Mouse (Mus musculus): Measurements from ENCODE around the gene Lrmda.

Gene Lrmda

GRCm38 (mm10) chr14:22406623-22407022 lies 387.1 kb downstream of the Lrmda start:
- no peak for DNase-seq (ENCODE audit: low spot score in 2 of 2)

GRCm38 (mm10) chr14:22410826-22411225 lies 391.3 kb downstream of the Lrmda start:
- no peak for DNase-seq (ENCODE audit: low spot score in 2 of 2)

- no peak for DNase-seq (ENCODE audit: low spot score in 2 of 2)
Measured at GRCm38 (mm10) chr14:22413220-22413619, 393.7 kb downstream of the Lrmda start.

- no peak for DNase-seq (ENCODE audit: low spot score in 2 of 2)
Measured at GRCm38 (mm10) chr14:22417706-22418105, 398.2 kb downstream of the Lrmda start.

GRCm38 (mm10) chr14:22421668-22422067 lies 402.2 kb downstream of the Lrmda start:
- no peak for DNase-seq (ENCODE audit: low spot score in 2 of 2)

- no peak for DNase-seq (ENCODE audit: low spot score in 2 of 2)
Measured at GRCm38 (mm10) chr14:22425018-22425534, 405.6 kb downstream of the Lrmda start.

GRCm38 (mm10) chr14:22435441-22435840 lies 415.9 kb downstream of the Lrmda start:
- DNase-seq (ENCODE audit: low spot score in 2 of 2) = no peak

- DNase-seq (ENCODE audit: low spot score in 2 of 2) = no peak
Measured at GRCm38 (mm10) chr14:22435860-22436377, 416.4 kb downstream of the Lrmda start.

- DNase-seq (ENCODE audit: low spot score in 2 of 2) = no peak
Measured at GRCm38 (mm10) chr14:22440341-22440999, 421.0 kb downstream of the Lrmda start.

GRCm38 (mm10) chr14:22441859-22442447 lies 422.4 kb downstream of the Lrmda start:
- DNase-seq (ENCODE audit: low spot score in 2 of 2) = no peak

GRCm38 (mm10) chr14:22442719-22443118 lies 423.2 kb downstream of the Lrmda start:
- no peak for DNase-seq (ENCODE audit: low spot score in 2 of 2)

GRCm38 (mm10) chr14:22444541-22444940 lies 425.0 kb downstream of the Lrmda start:
- DNase-seq (ENCODE audit: low spot score in 2 of 2) = no peak

- no peak for DNase-seq (ENCODE audit: low spot score in 2 of 2)
Measured at GRCm38 (mm10) chr14:22445161-22445821, 425.8 kb downstream of the Lrmda start.

- no peak for DNase-seq (ENCODE audit: low spot score in 2 of 2)
Measured at GRCm38 (mm10) chr14:22445841-22446570, 426.5 kb downstream of the Lrmda start.

- no peak for DNase-seq (ENCODE audit: low spot score in 2 of 2)
Measured at GRCm38 (mm10) chr14:22451603-22452002, 432.1 kb downstream of the Lrmda start.

GRCm38 (mm10) chr14:22464314-22464713 lies 444.8 kb downstream of the Lrmda start:
- no peak for DNase-seq (ENCODE audit: low spot score in 2 of 2)

- DNase-seq (ENCODE audit: low spot score in 2 of 2) = no peak
Measured at GRCm38 (mm10) chr14:22471041-22471440, 451.5 kb downstream of the Lrmda start.

- DNase-seq (ENCODE audit: low spot score in 2 of 2) = no peak
Measured at GRCm38 (mm10) chr14:22473451-22473850, 453.9 kb downstream of the Lrmda start.

- no peak for DNase-seq (ENCODE audit: low spot score in 2 of 2)
Measured at GRCm38 (mm10) chr14:22473991-22474390, 454.5 kb downstream of the Lrmda start.

GRCm38 (mm10) chr14:22493326-22493725 lies 473.8 kb downstream of the Lrmda start:
- no peak for DNase-seq (ENCODE audit: low spot score in 2 of 2)

- DNase-seq (ENCODE audit: low spot score in 2 of 2) = no peak
Measured at GRCm38 (mm10) chr14:22494290-22494689, 474.8 kb downstream of the Lrmda start.

GRCm38 (mm10) chr14:22494866-22495265 lies 475.4 kb downstream of the Lrmda start:
- no peak for DNase-seq (ENCODE audit: low spot score in 2 of 2)
